Mouse (Mus musculus): ENCODE measurements around the gene Olfr1294.

The Olfr1294 gene

DNA sequence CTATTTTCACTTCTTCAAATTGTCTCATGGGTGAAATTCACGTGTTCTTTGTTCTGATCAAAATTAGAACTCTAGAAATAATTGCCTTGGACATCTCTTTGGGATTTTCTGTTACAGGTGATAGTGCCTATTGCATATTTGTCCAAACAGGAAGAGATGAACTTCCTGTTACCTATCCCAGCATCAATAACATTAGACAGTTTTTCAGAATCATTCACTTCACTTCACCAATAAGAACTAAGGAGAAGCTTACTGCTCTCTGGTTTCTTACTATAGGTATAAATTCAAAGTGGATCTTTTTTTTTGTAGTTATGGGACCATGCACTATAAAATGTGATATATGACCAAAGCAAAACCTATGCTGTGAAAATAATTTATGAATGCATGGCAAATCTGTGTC is at the start of gene Olfr1294:
Olfr1294 (minus strand) TSS at position 101 of the 400 bp plus-strand sequence.
- CTCF ChIA-PET: no interaction called here

DNA sequence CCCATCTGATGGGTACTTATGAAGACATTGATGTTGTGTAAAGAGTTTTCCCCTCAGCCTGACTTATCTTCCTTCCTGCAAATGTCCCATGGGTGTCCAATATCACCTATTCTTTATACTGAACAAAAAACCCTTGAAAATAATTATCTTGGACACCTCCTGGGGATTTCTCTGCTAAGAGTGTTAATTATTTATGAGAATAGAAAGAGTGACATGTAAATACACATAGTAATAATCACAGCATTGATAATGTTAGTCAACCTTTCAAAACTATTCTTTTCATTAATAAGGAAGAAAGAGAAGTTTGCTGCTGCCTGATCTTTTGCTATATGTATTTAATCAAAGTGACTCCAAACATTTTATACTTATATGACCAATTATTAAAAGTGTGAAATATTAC is 29.5 kb upstream of the Olfr1294 start, which contains the start of gene Olfr1295:
Olfr1295 (minus strand) TSS at position 101 of the 400 bp plus-strand sequence.
- CTCF ChIA-PET: no interaction called here

DNA sequence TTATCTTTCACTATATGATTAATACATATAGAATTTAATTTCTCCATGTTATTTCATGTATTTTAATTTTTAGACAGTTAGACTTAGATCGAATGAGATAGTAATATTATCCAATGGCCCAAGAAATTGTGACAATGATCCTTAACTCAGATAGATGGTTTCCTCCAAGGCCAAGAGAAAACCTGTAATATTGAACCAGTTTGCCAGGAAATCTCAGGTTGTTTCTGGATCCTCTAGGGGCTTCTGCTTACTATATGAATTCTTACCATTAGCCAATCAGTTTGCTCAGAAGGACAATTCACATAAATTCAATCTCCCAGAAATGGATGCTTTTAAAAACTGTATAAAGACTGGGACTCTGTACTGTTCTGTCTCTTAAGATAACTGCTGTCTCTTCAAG is 15.2 kb downstream of the Olfr1294 start, which contains the start of gene Olfr1293-ps:
Olfr1293-ps (plus strand) TSS at position 301 of the 400 bp plus-strand sequence.
- CTCF ChIA-PET: no interaction called here

DNA sequence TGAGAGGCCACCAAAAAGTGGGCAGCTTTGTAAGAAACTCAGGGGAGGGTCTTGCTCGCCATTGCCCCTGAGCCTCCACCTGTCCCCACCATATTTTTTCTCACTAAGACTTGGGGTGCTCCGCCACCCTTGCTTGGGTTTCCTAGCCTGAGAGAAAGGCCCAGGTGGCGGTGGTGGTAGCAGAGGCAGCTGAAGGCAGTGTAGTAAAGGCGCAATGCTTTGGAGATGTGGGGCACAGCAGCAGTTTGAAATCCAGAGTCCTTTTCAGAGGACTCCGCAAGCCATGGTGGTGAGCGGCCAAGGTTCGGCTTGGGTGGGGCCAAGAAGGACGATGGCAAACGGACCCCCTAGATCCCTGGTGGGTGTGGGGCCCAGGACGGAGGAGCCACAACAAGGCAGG is 22.6 kb downstream of the Olfr1294 start:
- CTCF ChIA-PET: no interaction called here

DNA sequence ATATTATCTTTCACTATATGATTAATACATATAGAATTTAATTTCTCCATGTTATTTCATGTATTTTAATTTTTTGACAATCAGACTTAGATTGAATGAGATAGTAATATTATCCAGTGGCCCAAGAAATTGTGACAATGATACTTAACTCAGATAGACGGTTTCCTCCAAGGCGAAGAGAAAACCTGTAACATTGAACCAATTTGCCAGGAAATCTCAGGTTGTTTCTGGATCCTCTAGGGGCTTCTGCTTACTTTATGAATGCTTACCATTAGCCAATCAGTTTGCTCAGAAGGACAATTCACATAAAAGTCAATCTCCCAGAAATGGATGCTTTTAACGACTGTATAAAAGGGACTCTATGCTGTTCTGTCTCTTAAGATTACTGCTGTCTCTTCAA is 43.2 kb downstream of the Olfr1294 start, which contains the start of gene Olfr1291-ps1:
Olfr1291-ps1 (plus strand) TSS at position 301 of the 400 bp plus-strand sequence.
- CTCF ChIA-PET: no interaction called here

DNA sequence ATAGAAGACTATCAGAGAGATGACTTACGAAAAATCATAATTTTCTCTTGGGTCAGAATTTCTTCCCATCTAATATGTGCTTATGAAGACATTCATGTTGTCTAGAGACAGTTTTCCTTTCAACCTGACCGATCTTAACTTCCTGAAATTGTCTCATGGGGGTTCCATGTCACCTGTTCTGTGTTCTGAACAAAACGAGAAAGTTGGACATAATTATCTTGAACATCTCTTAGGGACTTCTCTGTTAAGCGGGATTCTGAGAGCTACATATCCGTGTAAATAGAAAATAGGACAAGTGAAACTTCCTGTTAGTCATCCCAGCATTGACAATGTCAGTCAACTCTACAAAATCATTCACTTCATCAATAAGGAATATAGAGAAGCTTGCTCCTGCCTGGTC is 46.4 kb downstream of the Olfr1294 start, which contains the start of gene Olfr1290:
Olfr1290 (minus strand) TSS at position 101 of the 400 bp plus-strand sequence.
- CTCF ChIA-PET: no interaction called here

Data from spleen, embryonic (tissue).